Mouse (Mus musculus) adrenal gland, postnatal 14 days (tissue): ENCODE data around the gene Ankrd13c. TPM values are rescaled to one million over a fixed set of nuclear protein-coding genes. Genes with fewer than 3 reads are reported as not detected.
"Not testable (repeated sequence)": the region's sequence is repeated elsewhere in the genome, so short reads cannot be mapped to it uniquely, and the experiment has no call there.

Experiments used
- DNase-seq: peaks from one replicate; pipeline ENCODE4 v3.0.0; 2021; ENCODE audit warnings: mixed read lengths
- long read RNA-seq, 2 experiments: library from polyadenylated mRNA; stranded (forward); transcript quantifications; one replicate each; pipeline ENCODE4 v2.0.0; 2021
- total RNA-seq: library from RNA; stranded (reverse); gene quantifications from 2 replicates; pipeline ENCODE4 v1.2.3, GENCODE M21; 2021

Ankrd13c gene
- 72.2 and 78.7 TPM in 2 replicates for total RNA-seq
- long read RNA-seq, experiment 1, transcript Ankrd13c-201 (13 exons, 3,903 nt), result major isoform, 69 of 84 reads
- long read RNA-seq, experiment 1, partial matches to known transcripts, result 2 of 84 reads
- long read RNA-seq, experiment 1, other reads (novel, unspliced or antisense), result 11 of 84 reads
- long read RNA-seq, experiment 2, transcript Ankrd13c-201 (13 exons, 3,903 nt), result major isoform, 74 of 88 reads
- long read RNA-seq, experiment 2, partial matches to known transcripts, result 5 of 88 reads
- long read RNA-seq, experiment 2, other reads (novel, unspliced or antisense), result 7 of 88 reads

DNA sequence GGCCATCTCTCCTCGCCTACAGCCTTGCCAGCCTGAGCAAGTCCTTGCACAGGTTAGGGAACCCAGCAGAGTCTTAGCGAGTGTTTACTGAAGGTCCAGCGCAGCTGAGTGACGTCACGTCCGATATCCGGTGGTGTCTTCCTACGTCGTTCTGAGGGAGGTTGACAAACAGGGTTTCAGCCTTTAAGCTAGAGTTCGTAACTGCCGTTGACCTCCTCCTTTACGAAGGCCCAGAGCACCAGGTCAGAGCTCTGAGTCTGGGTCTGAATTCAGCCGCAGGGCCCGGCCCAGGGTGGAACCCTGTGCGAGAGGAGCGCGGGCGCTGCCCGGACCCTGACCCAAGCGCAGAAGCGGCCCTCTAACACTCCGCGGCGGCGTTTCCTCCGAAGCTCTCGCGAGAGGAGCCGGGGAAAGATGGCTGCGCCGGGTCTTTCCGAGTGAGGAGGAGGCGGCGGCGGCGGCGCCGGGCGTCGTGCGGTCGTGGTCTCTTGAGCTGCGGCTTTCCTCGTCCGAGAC is at the start of gene Ankrd13c:
Gene Ankrd13c (plus strand): TSS at position 397 of the 516 bp plus-strand sequence.
- peak; percentile 96 for DNase-seq

DNA sequence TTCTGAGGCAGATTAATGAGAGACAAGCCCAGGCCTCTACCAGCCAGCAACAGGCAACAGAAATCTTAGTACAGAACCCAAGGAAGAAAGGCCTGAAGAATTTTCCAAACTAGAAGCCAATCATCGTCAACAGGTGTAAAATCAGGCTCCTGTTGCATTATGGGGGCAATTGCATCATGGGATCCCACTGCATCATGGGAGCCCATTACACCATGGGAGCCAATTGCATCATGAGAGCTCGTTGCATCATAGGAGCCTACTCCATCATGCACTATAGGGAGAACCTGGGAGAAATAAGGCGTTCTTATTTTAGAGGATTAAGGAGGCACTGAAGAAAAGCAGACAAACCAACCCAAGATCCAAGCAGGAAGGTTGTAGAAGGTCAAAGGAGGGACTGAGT is 49.4 kb upstream of the Ankrd13c start:
- no peak for DNase-seq

DNA sequence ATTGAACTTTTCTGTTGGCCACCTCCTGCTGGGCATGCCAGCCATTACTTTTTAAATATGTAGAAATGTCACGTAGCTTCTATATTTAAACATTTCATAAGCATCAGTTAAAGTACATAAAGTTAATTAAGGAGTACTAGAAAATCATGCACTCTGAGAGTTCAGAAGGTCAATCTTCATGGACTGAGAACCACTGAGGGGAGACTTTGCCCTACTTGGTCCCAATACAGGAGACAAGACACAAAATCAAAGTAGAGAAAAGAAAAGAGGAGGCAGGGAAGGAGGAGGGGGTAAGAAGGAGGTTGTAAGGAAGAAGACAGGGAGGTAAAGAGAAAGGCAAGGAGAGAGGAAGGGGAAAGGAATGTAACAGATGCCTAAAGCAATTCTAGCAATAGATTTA is 47.1 kb upstream of the Ankrd13c start:
- DNase-seq, result no peak

DNA sequence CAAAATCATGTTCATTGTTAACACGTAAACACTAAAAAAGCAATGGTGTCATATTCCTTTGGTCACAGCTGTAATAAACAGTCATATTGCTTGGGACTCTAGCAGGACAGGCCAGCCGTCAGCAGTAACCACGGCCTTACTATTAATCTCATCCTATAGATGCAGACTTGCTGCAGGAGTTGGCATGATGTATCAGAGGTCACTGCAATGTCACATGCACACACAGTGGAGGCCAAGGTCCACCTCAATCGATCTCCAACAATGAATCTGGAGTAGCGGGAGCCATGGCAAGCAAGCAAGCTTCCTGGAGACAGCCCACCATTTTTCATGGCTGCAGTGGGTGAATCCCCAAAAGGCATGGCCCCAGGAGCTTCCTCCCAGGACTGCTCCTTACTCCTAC is 45.3 kb upstream of the Ankrd13c start:
- no peak for DNase-seq

DNA sequence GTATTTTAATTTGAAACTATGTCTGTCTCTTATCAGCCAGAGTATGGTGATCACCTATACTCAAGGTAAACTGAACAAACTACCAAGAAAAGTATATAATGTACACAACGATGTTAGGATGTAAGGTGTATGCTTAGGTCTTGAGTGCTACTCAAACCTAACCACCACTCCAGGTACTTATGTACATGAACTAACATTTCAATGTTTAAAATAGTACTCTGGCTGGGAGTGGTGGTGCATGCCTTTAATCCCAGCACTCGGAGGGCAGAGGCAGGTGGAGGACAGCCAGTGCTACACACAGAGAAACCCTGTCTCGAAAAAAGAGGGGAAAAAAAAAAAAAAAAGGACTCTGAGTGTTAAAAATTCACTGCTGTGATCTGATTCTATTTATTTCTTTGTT is 38.9 kb upstream of the Ankrd13c start:
- DNase-seq, result no peak

DNA sequence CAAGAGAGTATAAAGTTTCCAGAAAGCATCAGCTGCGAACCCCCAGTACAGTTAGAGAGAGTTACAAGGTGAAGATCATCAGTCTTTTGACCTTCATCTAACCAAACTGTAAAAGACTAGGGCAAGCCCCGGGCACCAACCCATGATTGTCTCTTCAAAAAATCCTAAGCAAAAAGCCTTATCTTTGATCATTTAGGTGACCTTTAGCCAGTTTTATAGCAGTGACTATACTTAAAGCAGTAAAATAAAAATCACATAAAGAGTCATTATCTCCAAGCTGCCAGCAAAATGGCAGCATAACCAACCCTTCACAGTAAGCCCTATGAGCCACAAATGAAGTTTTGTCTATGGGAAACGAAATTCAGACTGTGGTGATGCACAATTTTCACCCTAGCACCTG is 36.8 kb upstream of the Ankrd13c start:
- DNase-seq, result no peak

DNA sequence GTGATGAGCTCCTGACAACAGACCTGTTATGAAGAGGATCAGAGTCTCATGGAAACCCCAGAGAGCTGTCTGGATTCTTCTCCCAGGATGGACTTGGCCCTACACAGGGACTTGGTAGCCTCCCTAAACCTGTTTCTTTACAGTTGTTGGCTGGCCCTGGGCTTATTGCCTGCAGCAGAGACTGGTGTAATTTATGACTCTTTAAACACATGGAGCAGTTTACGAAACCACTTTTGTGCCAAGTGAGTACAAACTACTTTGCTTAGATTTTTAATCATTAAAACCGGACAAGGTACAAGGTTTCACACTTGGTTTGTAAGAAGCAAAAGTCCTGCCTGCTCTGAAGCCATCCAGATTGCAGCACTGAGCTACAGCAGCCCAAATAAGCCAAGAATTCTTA is 34.9 kb upstream of the Ankrd13c start:
- DNase-seq, result no peak

DNA sequence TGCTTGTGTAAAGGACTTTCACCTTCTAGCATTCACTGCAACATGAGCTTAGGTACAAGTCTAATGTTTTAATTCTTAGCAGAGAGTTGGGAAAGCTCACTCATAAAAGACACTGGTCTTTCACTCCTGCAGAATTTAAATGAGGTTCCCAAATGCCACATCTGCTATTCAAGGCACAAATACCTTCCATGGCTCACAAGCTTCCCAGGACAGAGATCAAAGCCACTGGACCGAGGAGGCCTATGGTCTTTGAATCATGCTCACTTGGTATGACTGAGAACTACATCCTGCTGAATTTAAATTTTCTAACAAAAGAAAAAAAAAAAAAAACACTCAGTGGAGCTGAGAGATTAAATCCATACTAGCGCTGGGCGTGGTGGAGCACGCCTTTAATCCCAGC is 30.7 kb upstream of the Ankrd13c start:
- no peak for DNase-seq

DNA sequence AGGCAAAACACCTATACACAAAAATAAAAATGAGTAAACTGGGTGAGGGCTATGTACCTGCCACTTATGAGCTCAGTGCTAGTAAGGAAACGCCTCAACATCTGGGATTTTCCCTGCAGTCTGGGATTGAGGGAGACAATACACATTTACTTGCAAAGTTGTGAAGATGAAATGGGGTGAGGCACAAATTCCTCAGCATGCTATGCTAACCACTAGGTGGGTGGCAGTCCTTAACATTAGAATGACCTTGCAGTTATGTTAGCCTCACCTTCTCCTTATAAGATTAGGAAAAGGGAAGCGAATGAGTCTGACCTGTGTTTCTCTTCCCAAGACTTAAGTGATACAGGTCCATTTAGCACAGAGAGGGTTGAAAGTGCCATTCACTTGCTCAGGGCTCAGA is 25.7 kb upstream of the Ankrd13c start:
- no peak for DNase-seq

DNA sequence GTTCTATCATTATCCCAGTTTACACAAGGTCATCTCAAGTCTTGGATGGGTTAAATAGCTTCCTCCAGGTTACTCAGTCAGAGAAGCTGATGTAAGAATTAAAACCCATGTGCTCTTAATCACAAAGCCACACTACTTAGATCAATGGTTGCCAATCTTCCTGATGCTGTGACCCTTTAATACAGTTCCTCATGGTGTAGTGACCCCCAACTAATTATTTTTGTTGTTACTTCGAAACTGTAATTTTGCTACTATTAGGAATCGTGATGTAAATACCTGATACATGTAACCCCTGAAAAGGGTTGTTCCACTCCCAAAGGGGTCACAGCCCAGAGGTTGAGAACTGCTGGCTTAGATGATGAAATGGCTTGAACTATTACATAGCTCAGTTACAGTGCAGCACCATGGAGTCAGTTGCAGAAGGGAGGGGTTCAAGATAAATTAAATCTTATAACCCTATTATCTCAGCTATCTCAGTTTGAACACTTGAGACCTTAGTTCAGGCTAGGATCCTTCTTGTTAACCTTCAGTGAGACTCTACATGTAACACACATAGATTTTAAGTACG is 23.7 kb upstream of the Ankrd13c start:
- no peak for DNase-seq

DNA sequence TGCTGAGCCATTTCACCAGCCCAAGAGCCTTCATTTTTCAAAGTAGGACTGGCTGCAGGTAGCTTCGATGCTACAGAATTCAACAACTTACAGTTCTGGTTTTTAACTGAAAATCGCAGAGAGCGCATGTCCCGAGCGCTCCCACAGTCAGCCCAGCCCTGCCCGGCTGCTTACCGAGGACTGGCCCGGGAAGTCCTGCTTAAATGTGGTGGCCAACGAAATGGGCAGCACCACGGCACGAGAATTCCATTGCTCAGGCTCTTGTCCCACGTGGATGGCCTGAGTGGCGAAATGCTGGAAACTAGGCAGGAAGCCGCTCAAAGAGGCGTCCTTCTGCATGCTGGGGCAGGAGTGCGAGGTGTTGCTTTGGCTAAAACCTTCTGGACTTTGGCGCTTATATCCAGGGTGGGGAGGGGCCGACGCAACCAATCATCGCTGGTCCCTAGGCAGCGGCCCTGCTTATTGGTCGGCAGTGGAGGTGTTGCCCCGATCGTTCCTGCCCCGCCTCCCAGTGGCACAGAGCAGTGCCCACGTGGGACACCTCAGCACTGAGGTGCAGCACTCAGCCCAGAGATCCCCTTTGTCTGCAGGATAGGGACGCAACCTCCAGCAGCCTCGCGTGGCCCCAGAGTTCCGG is 22.2 kb upstream of the Ankrd13c start, which contains the start of gene Cth:
Gene Cth (minus strand): TSS at position 386 of the 637 bp plus-strand sequence.
- DNase-seq, result peak; percentile 95

DNA sequence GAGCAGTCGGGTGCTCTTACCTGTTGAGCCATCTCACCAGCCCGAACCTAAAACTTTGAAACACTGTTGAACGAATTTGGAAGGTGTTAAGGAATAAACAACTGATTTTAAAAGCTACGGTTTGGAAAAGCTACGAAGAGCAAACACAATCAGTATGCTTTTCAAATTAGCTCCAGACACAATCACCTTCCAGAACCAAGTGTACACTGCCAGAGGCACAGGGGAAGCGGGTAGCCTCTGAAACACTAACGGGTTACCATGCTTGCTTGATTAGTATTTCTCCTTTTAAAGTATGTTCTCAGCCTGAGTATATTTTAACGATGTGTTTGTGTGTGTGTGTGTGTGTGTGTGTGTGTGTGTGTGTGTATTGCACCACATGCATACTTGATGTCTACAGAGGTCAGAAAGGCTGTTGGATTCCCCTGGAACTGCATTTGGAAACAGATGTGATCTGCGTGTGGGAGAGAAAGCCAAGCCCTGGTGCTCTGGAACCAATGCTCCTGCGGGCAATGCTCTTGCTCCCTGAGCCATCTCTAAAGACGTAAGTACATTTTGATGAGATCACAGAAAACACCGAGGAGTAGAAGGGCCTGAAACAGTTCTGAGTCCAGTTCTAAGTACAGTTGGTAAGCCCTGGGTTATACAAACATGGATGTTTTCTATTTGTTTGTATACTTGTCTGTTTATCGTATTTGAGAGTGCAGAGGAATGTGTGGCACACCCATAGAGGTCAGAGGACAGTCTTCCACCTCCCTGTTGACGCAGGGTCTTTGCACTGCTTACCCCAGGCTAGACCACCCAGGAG is 21.1 kb upstream of the Ankrd13c start:
- DNase-seq, result no peak

DNA sequence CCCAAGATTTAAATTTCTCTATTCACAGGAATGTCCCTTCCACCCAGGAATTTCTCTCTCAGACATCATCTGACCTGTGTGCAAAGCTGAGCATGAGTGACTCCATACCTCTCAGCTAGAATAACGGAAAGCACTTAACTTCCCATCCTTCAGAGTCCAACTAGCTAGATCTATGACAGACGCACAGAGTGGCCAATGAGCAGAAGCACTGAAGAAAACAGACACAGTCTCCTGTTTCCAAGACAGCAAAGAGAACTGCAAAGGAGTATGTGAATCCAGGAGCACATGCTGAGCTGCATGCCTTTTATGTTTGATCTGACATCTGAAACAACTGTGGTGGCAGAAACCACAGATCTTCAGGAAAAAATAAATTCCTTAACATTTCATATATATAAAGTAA is 20.3 kb upstream of the Ankrd13c start:
- DNase-seq, result no peak

DNA sequence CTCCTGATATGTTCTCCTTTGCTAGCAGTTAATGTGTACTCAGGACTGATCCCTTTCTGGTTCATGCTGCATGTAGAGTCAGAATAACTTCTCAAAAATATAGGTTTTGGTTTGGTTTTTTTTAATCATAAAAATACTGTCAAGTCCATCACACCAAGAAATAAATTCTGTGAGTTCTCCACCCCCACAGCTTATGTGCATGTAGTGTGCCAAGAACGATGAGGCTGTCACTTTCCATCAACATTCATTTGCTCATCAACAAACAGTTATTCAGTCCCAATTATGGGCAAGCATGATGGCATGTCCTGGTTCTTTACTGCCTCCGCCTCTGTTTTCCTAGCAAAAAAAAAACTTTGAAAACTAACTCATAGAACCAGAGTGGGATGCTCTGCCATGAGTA is 18.3 kb upstream of the Ankrd13c start:
- no peak for DNase-seq

DNA sequence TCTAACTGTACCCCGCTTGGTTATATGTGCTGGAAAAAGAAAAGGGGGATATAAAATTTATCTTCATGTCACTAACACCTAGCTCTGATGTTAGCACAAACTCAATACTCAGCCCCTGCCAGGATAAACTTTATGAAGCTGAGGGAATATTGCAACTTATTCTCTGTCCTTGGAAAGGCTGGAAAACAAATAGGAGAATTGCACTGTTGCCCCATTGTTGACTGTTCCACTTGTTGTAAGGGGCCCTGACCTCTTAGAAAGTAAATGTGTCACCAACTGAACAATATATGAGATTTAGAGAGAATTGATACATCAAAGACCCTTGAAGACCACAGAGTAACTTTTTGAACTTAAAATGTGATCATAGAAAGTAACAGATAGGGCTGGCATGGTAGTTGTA is 17.6 kb upstream of the Ankrd13c start:
- DNase-seq, result no peak

DNA sequence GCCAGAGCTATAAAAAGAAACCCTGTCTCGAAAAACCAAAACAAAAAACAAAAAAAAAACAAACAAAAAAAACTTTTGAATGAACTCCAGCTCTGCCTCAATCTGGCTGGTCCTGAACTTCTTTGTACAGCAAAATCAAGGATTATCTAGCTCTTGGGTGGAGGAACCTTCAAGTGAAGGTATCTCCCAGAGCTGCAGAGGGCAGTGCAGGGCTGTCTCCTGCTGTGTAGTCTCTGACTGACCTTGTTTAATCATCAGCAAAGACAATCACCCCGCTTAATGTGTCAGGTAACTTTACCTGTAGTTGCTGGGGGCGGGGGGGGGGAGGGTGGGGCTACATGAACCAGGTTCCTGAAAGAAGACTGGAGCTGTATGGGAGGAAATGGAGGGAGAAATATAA is 15.4 kb upstream of the Ankrd13c start:
- DNase-seq, result no peak

DNA sequence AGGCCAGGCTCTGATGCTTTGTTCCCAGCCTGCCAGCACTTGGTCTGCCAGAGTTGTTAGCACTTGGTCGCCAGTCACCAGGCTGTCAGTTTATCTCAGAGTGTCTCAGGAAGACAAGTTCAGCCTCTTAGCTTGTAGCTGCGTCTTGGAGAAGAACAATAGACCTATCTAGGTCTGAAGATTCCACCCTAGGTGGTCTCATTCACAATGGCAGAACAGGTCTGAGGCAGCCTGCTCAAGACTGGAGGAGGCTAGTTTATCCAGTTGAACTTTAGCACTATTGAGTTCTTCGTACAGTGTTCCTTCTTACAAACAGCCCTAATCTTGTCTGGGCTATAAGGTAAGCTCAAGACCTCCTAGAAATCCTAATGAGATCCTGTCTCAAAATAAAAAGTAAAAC is 15.0 kb upstream of the Ankrd13c start:
- DNase-seq, result no peak

DNA sequence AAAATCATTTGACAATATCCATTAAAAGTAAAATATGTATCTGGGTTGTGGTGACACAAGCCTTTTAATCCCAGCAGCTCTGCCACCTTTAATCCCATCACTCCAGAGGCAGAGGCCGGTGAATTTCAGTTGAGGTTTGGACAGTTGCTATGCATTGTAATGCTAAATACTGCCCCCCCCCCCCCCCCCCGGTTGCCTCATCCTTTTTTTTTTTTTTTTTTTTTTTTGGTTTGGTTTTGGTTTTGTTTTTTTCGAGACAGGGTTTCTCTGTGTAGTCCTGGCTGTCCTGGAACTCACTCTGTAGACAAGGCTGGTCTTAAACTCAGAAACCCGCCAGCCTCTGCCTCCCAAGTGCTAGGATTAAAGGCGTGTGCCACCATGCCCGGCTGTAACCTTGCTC is 13.8 kb upstream of the Ankrd13c start:
- DNase-seq, result not testable (repeated sequence)

DNA sequence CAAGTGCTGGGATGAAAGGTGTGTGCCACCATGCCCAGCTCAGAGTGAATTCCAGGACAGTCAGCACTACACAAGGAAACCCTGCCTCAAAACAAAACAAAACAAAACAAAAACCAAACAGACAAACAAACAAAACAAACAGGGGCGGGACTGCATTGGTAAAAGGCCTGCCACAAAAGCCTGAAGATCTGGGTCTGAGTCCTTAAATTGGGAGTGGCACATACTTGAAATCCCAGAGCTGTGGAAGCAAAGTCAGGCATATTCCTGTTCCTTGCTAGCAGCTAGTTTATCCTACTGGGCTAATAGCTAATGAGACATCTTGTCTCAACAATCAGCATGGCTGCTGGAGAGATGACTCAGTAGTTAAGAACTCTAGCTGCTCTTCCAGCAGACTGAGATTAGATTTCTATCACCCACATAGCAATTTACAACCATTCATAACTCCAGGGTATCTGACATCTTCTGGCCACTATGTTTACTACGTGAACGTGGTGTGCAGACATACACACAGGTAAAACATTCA is 12.7 kb upstream of the Ankrd13c start:
- no peak for DNase-seq

DNA sequence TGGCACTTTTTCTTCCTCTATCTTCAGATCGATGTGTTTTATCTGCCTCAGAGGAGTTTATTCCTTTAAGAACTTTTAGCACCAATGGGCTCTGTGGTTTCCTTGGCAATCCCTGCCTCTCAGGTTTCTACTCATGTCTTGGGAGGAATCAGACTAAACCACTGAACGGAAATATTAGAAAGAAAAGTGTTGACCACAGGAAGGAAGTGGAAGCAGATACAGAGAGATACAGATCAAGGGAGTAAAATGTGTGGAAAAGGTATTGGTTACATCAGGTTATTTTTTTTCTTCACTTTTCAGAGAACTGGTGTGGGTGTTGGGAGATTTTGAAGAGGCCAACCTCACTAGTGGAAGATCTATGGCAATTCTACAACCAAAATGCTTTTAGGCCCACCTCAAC is 8.5 kb upstream of the Ankrd13c start:
- no peak for DNase-seq

DNA sequence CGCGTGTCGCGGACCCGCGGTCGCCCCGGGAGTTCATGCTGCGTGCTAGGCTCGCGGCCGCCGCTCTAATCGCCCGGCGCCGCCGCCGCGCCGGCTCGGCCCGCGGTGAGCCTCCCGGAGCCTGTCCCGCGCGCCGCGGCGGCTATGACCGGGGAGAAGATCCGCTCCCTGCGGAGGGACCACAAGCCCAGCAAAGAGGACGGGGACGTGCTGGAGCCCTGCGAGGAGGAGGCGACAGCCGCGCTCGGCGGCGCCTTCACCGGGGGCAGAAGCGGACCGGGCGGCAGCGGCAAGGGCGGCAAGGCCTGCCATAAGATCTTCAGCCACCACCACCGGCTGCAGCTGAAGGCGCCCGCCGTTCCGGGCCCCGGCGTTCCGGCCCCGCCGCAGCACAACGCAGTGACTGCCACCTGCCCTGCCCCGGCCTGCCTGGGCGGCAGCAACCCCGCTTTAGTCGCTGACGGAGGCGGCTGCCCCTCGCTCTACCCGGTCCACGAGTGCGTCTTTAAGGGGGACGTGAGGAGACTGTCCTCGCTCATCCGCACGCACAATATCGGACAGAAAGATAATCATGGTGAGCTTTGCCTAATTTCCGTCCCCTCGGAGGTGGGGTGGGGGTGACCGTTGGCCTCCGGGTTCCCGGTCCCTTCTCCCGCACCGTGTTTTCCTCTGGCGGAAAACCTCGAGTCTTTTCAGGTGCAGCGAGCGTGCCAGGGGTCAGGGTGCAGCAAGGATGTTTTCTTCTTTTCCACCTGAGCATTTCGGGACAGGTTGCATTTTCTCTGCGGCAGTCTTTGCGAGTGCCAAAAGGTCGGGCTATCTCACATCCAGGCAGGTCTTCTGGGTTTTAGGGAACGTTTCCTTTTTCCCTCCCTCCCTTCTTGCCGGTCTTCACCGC is 593 bp downstream of the Ankrd13c start:
- peak; percentile 56 for DNase-seq
